Mouse (Mus musculus): ENCODE data around the gene Elmod3. TPM values are rescaled to one million over a fixed set of nuclear protein-coding genes. Genes with fewer than 3 reads are reported as not detected.

Elmod3 gene
- total RNA-seq, 2 experiments from 2014 or later, result 9.7 to 15.6 TPM

GRCm38 (mm10) chr6:72581625-72582382 lies 16.4 kb downstream of the Elmod3 start:
- peak; percentile 83 for ATAC-seq (replicated peaks; ENCODE audit: poor library complexity)

GRCm38 (mm10) chr6:72576041-72576440 lies 22.2 kb downstream of the Elmod3 start:
- peak; percentile 51 for ATAC-seq (replicated peaks; ENCODE audit: poor library complexity)

- ATAC-seq (replicated peaks; ENCODE audit: poor library complexity), result no peak
These were observed 26.4 kb downstream of the Elmod3 start for GRCm38 (mm10) chr6:72571826-72572225.

GRCm38 (mm10) chr6:72570644-72571397 lies 27.4 kb downstream of the Elmod3 start:
- no peak for ATAC-seq (replicated peaks; ENCODE audit: poor library complexity)

- no peak for ATAC-seq (replicated peaks; ENCODE audit: poor library complexity)
These were observed 29.5 kb downstream of the Elmod3 start for GRCm38 (mm10) chr6:72568736-72569135.

GRCm38 (mm10) chr6:72567508-72567907 lies 30.7 kb downstream of the Elmod3 start:
- no peak for ATAC-seq (replicated peaks; ENCODE audit: poor library complexity)

- ATAC-seq (replicated peaks; ENCODE audit: poor library complexity), result peak; percentile 97
These were observed 32.2 kb downstream of the Elmod3 start for GRCm38 (mm10) chr6:72566044-72566443.

- ATAC-seq (replicated peaks; ENCODE audit: poor library complexity), result no peak
These were observed 32.7 kb downstream of the Elmod3 start for GRCm38 (mm10) chr6:72565506-72565905.

- no peak for ATAC-seq (replicated peaks; ENCODE audit: poor library complexity)
These were observed 35.3 kb downstream of the Elmod3 start for GRCm38 (mm10) chr6:72562894-72563293.

GRCm38 (mm10) chr6:72562486-72562885 lies 35.7 kb downstream of the Elmod3 start:
- no peak for ATAC-seq (replicated peaks; ENCODE audit: poor library complexity)

- no peak for ATAC-seq (replicated peaks; ENCODE audit: poor library complexity)
These were observed 37.4 kb downstream of the Elmod3 start for GRCm38 (mm10) chr6:72560801-72561200.

GRCm38 (mm10) chr6:72553079-72553412 lies 45.2 kb downstream of the Elmod3 start:
- ATAC-seq (replicated peaks; ENCODE audit: poor library complexity), result no peak

GRCm38 (mm10) chr6:72552171-72553078 lies 45.8 kb downstream of the Elmod3 start:
- peak; percentile 68 for ATAC-seq (replicated peaks; ENCODE audit: poor library complexity)

GRCm38 (mm10) chr6:72550503-72551100 lies 47.6 kb downstream of the Elmod3 start:
- peak; percentile 45 for ATAC-seq (replicated peaks; ENCODE audit: poor library complexity)

- ATAC-seq (replicated peaks; ENCODE audit: poor library complexity), result no peak
These were observed 48.2 kb downstream of the Elmod3 start for GRCm38 (mm10) chr6:72550025-72550424.

- ATAC-seq (replicated peaks; ENCODE audit: poor library complexity), result peak; percentile 45
These were observed 49.1 kb downstream of the Elmod3 start for GRCm38 (mm10) chr6:72549041-72549580.

GRCm38 (mm10) chr6:72547862-72548261 lies 50.4 kb downstream of the Elmod3 start:
- no peak for ATAC-seq (replicated peaks; ENCODE audit: poor library complexity)

- ATAC-seq (replicated peaks; ENCODE audit: poor library complexity), result no peak
These were observed 51.1 kb downstream of the Elmod3 start for GRCm38 (mm10) chr6:72547121-72547520.

- no peak for ATAC-seq (replicated peaks; ENCODE audit: poor library complexity)
These were observed 52.8 kb downstream of the Elmod3 start for GRCm38 (mm10) chr6:72545377-72545776.

- peak; percentile 81 for ATAC-seq (replicated peaks; ENCODE audit: poor library complexity)
These were observed 53.8 kb downstream of the Elmod3 start, which contains the start of gene Capg for GRCm38 (mm10) chr6:72544283-72544987. Capg (plus strand) TSS chr6:72544391.

All from megakaryocyte progenitor cell, adult 5-6 weeks (primary cell).